Mouse (Mus musculus) heart, postnatal 10 days (tissue): ENCODE measurements around the gene Ap2a1. TPM values are rescaled to one million over a fixed set of nuclear protein-coding genes. Genes with fewer than 3 reads are reported as not detected.
"Not testable (repeated sequence)": the region's sequence is repeated elsewhere in the genome, so short reads cannot be mapped to it uniquely, and the experiment has no call there.

Source experiments
- DNase-seq, 2 experiments: peaks; one replicate each; pipeline ENCODE4 v3.0.0; 2021
- intact Hi-C: fragments of 180-260 bp; cut with DNase I; formaldehyde crosslinking; loops from one replicate; pipeline ENCODE4 v1.15.1; 2025
- total RNA-seq, 2 experiments: library from RNA; stranded (reverse); gene quantifications; 2 replicates each; pipeline ENCODE4 v1.2.3; 2021

The Ap2a1 gene
- total RNA-seq, 2 experiments from 2014 or later: 90.9 to 91.1 TPM

DNA sequence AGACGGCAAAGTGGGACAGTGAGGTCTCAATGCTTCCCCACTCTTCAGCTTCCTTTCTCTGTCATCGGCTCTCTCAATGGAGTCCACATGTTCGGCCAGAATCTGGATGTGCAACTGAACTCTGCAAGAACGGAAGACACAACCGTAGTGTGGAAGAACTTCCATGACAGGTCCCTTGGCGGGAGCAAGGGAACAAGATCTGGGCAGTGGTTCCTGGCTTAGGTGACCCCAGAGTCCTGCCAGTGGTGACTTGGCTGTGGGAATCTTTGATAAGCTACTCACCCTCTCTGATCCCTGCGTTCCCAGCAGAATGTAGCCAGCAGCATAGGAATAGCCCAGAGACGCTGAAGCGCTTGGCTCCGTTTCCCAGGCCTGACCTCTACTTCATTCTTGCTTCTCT is 32.8 kb downstream of the Ap2a1 start:
- DNase-seq: peak; percentile 48 to 57
- intact Hi-C loops: loop anchor here (2.0 to 5.0 kb wide), 2 partner anchors 30 to 56 kb away; no protein-coding TSS in a partner anchor

DNA sequence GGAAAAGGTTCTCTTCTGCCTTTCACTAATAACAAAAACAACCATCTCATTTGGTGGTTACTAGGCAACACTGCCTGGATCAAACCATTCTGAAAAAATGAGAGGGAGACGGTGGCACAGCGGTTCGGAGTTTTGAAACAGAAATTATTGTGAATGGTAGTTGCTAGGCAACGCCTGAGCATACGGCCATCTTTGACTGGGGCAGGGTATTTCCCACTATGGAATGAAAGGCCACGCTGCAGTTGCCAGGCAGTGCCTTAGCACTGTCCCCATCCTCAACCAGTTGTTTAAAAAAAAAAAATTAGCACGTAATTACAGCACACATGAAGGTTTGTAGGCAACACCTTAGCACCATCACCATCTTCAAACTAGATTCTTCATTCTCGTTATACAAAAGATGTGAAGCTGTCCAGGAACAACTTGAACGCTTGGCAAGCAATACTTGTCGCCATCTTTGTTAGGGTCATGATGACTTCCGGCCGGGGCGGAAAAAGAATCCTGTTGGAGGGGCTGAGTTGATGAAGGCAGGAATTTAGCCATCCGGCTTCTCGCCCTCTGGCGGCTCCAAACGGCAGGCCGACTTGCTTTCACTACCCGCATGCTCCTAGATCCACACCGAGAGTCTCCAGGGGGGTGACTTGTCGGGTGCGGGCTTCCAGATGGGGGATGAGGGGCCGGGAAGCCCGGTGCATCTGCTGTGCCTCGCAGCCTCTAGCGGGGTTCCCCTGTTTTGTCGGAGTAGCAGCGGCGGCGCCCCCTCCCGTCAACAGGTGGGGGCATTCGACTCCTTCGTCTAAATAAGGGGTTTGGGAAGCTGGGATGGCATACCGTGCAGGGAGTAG is 33.5 kb downstream of the Ap2a1 start, which contains the start of gene Fuz:
Gene Fuz (plus strand): TSS at position 487 of the 842 bp plus-strand sequence.
- intact Hi-C loops: loop anchor here (2.0 to 5.0 kb wide), 2 partner anchors 31 to 56 kb away; no protein-coding TSS in a partner anchor
- DNase-seq: peak; percentile 94 to 96

DNA sequence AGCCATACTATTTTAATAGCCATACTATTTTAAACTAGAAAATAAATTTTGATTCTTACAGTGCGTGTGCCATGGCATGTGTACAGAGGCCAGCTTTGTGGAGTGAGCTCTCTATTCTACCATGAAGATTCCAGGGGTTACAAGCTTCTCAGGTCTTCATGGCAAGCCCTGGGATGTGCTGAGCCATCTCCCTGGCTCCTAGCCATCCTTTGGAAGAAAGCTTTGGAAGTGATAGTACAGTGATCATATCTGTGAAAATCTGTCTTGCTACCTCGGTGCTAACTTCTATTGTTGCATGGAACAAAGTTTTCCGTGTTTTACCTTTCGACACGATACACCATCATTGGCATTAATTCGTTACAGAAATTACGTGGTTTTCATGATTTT is 34.1 kb downstream of the Ap2a1 start:
- intact Hi-C loops: loop anchor here (5.0 kb wide), 1 partner anchor 57 kb away; no protein-coding TSS in a partner anchor
- DNase-seq: no peak

DNA sequence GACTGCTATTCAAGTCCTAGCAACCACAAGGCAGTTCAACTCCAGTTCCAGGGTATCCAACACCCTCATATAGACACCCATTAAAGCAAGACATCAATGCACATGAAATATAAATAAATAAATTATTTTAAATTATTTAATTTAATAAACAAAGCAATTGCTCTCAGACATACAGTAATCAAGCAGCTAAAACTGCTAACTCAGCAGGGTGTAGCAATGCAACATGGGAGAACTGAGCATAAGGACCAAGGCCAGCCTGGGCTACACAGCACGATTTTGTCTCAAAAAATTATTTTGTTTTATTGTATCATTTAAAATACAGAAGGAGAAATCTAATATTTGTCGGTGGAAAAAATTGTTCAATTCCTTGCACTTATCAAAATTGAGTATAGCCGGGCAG is 35.1 kb downstream of the Ap2a1 start:
- DNase-seq: no peak
- intact Hi-C loops: no loop called here

DNA sequence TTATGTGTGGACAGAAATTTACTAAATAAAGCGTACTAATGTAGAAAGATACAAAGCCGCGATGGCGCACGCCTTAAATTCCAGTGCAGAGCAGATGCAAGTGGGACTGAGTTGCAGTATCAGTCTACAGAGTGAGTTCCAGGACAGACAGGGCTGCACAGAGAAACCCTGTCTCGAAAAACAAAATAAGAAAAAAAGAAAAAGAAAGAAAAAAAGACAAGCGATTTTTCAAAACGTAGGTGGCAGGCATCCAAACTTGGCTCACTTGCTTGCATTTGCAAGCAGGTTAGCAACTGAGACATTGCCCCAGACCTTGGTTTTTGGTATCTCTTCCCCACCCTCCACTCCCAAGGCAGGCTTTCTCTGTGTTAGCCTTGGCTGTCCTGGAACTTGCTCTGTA is 36.1 kb downstream of the Ap2a1 start:
- no peak for DNase-seq
- intact Hi-C loops: no loop called here

DNA sequence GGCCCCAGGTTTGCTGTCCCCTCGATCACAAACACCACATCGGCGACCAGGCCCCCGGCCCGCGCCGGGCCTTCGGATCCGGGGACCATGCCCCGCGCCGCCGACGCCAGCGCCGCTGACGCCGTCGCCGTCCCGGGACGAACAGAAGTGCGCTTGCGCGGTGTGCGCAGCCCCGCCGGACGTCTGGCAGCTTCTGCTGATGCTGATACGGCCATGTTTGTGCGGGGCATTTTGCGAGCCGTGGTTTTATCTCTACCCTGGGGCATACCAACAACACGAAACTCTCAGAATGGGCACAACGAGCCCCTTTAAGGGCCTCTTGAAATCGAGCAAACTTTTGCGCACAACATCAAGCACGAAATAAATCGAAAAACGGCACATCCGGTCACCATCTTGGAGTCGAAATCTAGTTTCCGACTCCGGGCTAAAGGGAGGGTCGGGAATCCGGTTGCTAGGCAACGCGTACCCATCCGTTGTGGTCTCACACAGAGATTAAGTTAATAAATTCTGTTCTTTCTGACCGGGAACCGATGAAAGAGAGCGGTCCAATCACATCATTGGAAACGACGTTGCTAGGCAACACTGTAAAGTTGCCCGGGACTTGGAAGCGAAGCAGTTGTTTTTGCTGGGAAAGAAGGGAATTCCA is 36.9 kb downstream of the Ap2a1 start, which contains the start of gene Med25:
Gene Med25 (minus strand): TSS at position 437 of the 646 bp plus-strand sequence.
- DNase-seq: peak; percentile 93 to 95

DNA sequence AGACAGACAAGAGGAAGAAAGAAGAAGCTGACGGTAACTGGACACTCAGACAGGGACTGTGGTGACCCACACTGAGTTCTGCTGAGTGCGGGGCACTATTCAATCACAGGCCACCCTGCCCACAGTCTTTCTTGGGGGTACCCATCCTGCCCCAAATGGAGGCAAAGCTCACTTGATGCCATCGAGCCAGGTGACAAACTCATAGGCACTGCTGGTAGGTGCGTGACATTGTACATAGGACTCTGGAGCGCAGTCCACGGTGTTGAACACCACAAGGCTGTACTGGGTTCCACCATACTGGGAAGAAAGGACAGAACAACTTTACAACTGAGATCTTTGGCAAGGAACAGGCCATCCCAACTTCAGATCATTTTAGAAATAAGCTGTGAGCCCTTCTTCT is 37.7 kb downstream of the Ap2a1 start:
- intact Hi-C loops: loop anchor here (2.0 kb wide), 1 partner anchor 19 kb away; no protein-coding TSS in a partner anchor
- no peak for DNase-seq

More for the DNA sequence above, 36.9 kb downstream of the Ap2a1 start, which contains the start of gene Med25:
- intact Hi-C loops: no loop called here

DNA sequence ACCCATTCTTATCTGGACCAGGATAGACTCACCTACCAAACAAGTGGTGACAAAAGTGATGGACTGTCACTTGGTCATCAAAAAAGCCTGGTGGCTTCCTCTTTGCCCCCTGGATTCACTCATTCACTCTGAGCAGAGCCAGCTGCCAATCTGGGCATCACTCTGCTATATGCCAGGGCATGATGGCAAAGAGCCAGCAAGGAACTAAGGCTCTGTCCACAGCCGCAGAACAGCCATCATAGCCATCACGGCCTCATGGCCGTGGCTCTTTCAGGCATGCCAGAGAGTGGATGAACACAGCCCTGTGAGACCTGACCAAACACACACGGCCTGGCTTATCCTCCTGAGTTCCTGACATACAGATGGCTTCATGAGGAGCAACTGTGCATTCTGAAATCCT is 38.6 kb downstream of the Ap2a1 start:
- intact Hi-C loops: loop anchor here (2.0 kb wide), 1 partner anchor 18 kb away; no protein-coding TSS in a partner anchor
- DNase-seq: no peak

DNA sequence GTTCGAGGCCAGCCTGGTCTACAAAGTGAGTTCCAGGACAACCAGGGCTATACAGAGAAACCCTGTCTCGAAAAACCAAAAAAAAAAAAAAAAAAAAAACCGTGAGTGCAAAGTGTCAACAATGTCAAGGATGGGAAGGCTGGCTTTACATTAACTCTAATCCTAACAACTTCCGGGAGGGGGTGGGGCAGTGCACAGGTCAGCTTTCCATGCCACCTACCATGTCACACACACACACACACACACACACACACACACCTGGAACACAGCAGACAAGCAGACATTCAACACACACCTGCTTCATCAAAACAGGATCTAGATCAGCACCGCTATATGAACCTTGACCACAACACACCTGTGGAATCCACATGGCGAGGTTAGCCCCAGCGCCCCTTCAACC is 39.1 kb downstream of the Ap2a1 start:
- intact Hi-C loops: loop anchor here (2.0 kb wide), 1 partner anchor 17 kb away; no protein-coding TSS in a partner anchor
- DNase-seq: no peak

DNA sequence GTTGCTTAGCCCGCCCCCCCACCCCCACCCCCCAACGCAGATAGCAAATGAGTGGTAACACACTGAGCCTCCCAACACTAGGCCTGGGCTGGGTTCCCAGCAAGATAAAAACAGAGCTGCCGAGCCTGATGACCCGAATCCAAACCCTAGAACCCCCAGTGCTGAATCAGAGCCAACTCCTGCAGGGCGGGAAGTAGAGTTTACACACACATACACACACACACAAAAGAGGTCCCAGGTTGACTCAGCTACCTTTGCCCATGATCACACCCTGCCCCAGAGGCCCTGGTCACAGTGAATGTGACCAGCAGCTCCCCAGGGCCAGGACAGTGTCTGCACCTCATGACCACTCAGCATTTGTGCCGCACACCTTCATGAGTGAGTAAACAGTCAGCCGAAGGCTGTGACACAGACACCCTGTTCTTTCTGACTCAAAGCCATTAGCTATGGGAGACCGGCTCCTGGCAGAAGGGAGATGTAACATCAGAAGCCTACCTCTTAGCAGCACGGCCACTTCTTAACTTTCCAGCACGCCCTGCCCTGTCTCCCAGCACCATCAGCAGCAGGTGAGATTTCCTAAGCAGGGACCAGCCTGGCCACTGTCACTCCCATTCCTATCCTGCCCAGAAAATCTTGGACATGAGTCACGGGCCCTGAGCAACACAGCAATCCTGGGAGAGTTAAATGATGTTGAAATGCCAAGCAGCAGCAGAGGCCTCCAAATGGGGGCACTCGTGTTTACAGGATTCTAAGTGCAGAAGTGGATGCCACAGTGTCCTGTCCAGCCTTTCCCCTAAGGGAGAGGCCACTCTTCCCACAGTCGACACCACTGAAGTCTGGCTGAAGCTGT is 40.8 kb downstream of the Ap2a1 start:
- DNase-seq: peak in 1 of 2 experiments; percentile 55
- intact Hi-C loops: no loop called here

DNA sequence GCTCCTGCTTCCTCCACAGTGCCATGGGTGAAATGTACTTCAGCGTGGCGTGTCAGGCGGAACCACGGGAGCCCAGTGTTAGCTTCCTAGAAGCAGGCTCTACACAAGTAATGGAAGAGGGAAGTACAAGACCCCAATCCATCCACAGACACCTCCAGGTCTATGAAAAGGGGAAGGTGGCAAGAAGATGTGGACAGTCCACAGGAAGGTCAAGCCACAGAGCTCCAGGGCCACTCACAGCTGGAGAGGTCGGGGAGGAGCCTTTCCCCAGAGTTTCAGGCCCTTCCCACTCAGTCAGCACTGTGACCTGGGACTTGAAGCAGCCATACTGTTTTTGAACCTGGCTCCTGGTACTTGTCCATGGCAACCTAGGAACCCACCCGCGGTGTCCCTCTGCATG is 42.3 kb downstream of the Ap2a1 start:
- intact Hi-C loops: no loop called here
- DNase-seq: no peak

DNA sequence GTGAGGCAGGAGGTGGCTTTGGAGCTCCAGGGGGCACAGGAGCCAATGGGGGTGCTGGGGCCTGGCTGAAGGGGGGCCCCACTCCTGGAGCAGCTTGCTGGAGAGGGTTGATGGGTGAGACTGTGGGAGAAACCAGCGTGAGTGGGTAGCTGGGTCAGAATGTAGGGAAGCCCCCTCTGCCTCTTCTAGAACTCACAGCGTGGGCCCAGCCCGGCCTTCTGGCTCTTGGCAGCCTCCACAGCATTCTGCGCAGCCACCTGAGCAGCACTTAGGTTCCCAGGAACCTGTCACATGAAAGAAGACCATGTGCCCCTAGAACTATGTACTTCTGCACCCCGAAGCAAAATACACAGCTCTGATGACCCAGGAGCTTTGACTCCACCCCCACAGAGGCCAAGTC is 44.7 kb downstream of the Ap2a1 start:
- DNase-seq: no peak
- intact Hi-C loops: no loop called here

DNA sequence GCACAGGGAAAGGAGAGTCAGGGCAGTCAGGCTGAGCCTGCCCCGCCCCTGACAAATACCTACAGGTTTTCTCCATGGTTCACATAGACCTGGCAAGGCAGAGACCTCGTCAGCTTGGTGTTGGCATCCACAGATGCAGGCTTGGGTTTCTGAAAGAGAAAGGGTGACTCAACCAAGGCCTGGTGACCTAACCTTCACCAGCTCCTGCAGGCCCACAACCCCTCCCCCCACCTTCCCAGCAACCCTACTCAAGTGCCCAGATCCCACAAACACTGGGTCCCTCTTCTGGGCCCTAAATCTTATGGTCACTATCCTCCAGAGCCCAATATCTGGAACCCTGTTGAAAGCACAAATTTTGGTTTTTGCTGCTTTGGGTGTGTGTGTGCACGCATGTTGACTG is 46.3 kb downstream of the Ap2a1 start:
- DNase-seq: no peak
- intact Hi-C loops: no loop called here

DNA sequence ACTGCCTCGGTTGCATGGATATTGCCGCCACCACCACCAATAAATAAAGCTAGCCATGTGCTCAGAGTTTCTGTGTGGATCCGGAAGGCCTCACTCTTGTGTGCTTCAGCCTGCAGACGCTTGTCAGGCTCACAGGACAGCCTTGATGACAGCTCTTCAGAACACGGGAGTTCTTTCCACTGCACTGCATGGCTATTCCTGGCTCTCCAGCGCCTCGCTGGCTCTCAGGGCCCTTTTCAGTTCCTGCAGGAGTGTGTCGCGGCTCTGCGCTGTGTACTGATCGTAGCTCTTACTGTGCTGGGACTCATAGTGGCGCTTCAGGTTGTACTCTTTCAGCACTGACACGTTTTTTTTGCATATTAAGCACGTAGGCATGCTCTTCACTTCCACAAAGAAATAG is 51.5 kb downstream of the Ap2a1 start:
- peak in 1 of 2 experiments; percentile 59 for DNase-seq
- intact Hi-C loops: no loop called here

DNA sequence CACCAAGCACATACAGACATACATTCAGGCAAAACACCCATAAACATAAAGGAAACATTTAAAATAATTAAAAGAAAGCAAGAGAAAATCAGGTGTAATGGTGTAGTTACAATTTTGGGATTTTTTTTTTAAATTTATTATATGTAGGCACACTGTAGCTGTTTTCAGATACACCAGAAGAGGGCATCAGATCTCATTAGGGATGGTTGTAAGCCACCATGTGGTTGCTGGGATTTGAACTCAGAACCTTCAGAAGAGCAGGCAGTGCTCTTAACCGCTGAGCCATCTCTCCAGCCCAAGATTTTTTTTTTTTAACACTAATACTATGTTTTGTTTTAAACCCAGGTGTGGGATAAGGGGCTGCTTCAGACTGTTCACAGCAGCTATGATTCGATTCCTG is 57.5 kb downstream of the Ap2a1 start:
- DNase-seq: not testable (repeated sequence)
- intact Hi-C loops: loop anchor here (2.0 kb wide), 1 partner anchor 19 kb away; no protein-coding TSS in a partner anchor

DNA sequence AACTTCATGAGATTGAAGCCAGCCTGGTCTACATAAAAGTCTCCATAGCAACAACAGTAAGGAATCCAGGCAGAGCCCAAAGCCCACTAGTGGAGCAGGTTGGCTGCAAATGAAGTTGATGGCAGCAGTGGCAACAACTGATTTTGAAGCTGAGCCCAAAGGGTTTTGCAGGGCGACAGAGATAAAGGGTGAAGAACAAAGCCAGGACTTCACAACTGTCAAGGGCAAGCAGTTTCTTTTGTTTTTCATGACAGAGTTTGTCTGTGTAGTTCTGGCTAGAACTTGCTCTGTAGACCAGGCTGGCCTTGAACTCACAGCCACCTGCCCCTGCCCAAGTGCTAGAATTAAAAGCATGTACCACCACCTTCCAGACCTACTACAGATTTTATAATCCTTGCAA is 58.1 kb downstream of the Ap2a1 start:
- DNase-seq: no peak
- intact Hi-C loops: no loop called here

DNA sequence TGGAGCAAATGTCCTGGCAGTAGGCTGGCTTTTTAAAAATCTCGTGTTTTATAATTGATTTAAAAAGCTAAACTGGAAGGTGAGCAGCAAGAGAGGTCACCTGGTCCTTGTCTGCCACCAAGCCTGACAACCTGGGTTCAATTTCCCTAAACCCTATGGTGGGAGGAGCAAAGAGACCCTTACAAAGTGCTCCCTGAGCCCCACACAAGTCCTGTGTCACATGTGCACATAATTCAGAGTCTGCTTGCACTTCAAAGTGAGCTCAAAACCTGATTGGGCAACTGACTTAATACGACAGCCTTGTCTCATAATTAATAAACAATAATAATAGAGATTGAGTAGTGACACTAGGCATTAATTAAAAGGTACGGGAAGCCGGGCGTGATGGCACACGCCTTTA is 58.7 kb downstream of the Ap2a1 start:
- no peak for DNase-seq
- intact Hi-C loops: no loop called here

DNA sequence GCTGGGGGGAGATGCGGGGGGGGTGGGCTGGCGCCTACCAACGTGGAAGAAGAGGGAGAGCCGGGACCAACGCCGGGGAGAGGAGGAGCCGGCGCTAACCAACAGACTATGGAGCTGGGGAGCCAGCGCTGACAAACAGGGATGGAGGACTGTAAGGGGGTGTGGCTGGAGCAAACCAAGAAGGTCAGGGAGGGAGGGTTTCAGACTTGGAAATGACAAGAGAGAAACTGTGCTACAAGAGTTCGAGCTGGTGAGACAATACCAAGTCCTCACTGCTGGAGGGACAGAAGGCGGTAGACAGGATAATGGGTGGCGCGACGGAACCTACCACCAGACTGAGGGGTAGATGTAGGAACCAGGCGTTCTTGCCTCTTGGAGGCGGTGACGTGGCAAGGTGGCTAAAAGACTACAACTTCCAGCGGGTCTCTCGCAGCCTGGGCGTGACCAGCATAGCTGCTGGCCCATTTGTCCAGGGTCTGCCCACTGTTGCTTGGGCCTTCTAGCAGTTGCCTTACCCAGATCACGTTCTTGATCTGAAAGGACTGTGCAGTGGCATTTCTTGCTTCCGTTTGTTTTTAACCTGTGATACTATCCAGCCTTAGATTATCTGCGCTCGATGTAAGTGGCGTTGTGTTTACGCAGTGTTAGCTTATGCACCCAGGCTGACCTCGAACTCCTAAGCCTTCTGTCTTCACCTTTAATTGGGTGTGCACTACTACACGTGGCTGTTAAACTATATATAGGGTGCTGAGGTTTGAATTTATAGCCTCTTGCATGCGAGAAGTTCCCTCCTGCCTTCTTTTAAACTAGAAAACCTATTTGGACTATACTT is 59.4 kb downstream of the Ap2a1 start, which contains the start of gene Ptov1:
Gene Ptov1 (minus strand): TSS at position 92 of the 832 bp plus-strand sequence.
- intact Hi-C loops: no loop called here
- DNase-seq: peak; percentile 94

DNA sequence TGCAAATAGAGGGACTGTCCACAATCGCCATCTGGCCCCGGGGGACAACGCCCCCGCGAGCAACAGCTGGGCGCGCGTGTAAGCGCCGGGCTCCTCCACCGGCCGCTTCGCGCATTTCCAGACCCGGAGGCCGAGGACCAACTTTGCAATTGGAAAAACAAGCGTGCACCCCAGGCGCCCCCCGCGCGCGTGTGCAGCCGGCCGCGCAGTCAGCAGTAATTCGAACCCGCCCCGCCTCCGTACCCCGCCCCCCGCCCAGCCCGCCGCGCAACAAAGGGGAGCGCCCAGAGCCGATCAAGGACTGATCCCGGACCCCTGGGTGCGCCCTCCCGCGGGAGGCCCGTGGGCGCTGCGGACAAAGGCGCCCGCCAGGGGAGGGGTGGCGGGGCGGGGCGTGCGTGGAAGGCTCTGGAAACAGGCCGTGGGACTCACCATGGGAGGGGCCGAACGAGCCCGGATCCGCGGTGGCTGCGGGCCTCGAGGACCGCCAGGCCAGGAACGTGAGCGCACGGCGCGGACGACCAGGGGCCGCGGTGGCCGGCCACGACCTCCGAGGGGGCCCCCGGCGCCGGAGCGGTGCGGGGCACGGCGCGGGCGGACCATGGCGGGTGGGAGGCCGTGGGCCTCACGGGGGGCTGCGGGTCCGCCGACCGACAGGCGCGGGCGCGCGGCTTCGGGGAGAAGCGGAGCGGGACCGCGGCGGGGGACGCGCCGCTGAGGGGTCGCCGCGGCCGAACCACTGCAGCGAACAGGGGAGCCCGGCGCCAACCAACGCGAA is 60.2 kb downstream of the Ap2a1 start:
- intact Hi-C loops: no loop called here
- DNase-seq: peak; percentile 78 to 79
